In the genomic region with DNA sequence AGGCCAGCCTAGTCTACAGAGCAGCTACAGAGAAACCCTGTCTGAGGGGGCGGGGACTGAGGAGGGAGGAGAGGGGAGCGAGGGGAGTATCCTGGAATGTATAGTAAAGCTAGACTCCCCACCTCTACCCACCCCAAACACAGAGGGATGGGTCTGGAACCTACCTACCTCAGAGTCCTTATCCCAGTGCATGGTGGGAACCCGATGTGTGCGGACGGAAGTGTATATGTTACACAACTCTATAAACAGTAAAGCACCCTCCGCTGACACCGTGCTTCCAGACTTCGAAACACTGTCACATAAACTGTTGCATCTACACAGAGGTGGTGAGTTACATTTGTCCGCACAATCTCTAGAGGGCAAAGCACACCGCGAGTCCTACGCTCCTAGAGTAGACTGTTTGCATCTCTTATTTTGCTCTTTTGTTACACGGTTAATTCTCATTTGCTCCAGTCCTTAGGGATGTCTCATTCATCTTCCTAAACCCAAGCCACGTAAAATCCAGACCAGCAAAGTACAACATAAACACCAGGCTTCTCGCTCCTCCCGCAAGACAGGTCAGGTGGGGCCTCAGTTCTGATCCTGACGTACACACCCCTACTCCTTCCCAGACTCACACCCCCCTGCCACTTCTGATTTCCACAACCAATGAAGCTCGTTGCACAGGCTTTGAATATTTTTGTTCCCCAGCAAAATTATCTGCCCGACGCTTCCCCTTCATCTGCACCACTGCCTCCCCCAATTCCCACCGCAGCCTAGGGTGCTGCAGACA, we compare ENCODE assay signal across 8 mouse cellular contexts. TPM values are rescaled to one million over a fixed set of nuclear protein-coding genes. Genes with fewer than 3 reads are reported as not detected.
A peak's percentile ranks its signal among the peaks of the same experiment; 100 is the strongest.
DNase-seq lines count a peak whose midpoint lies in the region; ATAC-seq and TF ChIP-seq lines count a peak whose summit lies in the region.

No protein-coding gene starts in this region.

- 1% methylated on average over 21 of the region's 21 CpGs for WGBS in cerebellum, adult 2 months

- H3K4me3 ChIP-seq in cerebellum, adult 2 months (replicated peaks; ENCODE audit: insufficient read depth, low read depth, low read length), result peak overlapping the region; percentile 69

- TF ChIP-seq POLR2A in cerebellum, adult 2 months (IDR thresholded peaks at IDR 0.05; ENCODE audit: borderline replicate concordance, insufficient read depth, low read length), result no peak

- peaks cover 5% of the 10 kb centered on the region; the same call in 1 of the 2 replicates for H3K4me1 ChIP-seq in cerebellum, adult 2 months (ENCODE audit: control insufficient read depth, insufficient read depth, low read length)

- ATAC-seq in CD4-positive, CD25-positive, alpha-beta regulatory T cell, adult 4 months, result peak; percentile 56
- ATAC-seq in megakaryocyte-erythroid progenitor cell, adult 5-6 weeks (replicated peaks; ENCODE audit: low FRiP score, low TSS enrichment, poor library complexity, severe bottlenecking), result peak; percentile 68

- H3K27ac ChIP-seq in cerebellum, adult 2 months (ENCODE audit: insufficient read depth, low read length), result peak overlapping the region; percentile 0; the same call in 1 of the 2 replicates

- no peaks in the 10 kb centered on the region for H3K27me3 ChIP-seq in cerebellum, adult 2 months (ENCODE audit: control insufficient read depth, insufficient read depth, low read length)

- peak; percentile 13 for DNase-seq in 3134 (ENCODE audit: extremely low read depth, insufficient read length, low spot score)
- peak; percentile 17 to 30 for DNase-seq in cerebellum, adult 2 months
- peak; percentile 23 for DNase-seq in forelimb bud, embryonic 11.5 days (ENCODE audit: low read depth, low spot score)
- DNase-seq in kidney, postnatal 14 days, result peak; percentile 6
- DNase-seq in testis, postnatal 14 days (ENCODE audit: low spot score), result peak; percentile 24
- no peak for DNase-seq in layer of hippocampus, postnatal 25 days (ENCODE audit: extremely low spot score in 1 of 2, low spot score in 1 of 2)

- TF ChIP-seq CTCF in cerebellum, adult 2 months (IDR thresholded peaks at IDR 0.05; ENCODE audit: borderline replicate concordance, insufficient read depth, low read depth, low read length), result no peak

RNA-seq across cellular contexts. Expression of a gene that starts 0.7 kb away (rescaled TPM):
- 10 to 100 TPM; 46.9 to 47.9 TPM for polyA plus RNA-seq in CD4-positive, CD25-positive, alpha-beta regulatory T cell, adult 4 months (2017; shearing (Covaris generic))
- polyA plus RNA-seq in cerebellum, adult 2 months (2012; rRNA removed), result 17.3 and 18.3 TPM in 2 replicates
- 32.2 and 48.9 TPM in 2 replicates for total RNA-seq in megakaryocyte-erythroid progenitor cell, adult 5-6 weeks (2014; fragmentation: Nextera tagmentation)
- total RNA-seq in megakaryocyte-erythroid progenitor cell, adult 5-6 weeks (2017), result 22.6 and 25.8 TPM in 2 replicates
- total RNA-seq in layer of hippocampus, postnatal 25 days (2021), result 10 to 100 TPM; 19.7 to 20.4 TPM

RNA-seq across cellular contexts. Expression of a gene that starts 28.9 kb away (rescaled TPM):
- polyA plus RNA-seq in CD4-positive, CD25-positive, alpha-beta regulatory T cell, adult 4 months (2017; shearing (Covaris generic)), result 10 to 100 TPM; 29.1 to 33.3 TPM
- polyA plus RNA-seq in cerebellum, adult 2 months (2012; rRNA removed), result 22.6 and 23.5 TPM in 2 replicates
- total RNA-seq in megakaryocyte-erythroid progenitor cell, adult 5-6 weeks (2014; fragmentation: Nextera tagmentation), result 30.4 and 44.8 TPM in 2 replicates
- total RNA-seq in megakaryocyte-erythroid progenitor cell, adult 5-6 weeks (2017), result 57.7 and 77.9 TPM in 2 replicates
- 10 to 100 TPM; 24.7 to 25.3 TPM for total RNA-seq in layer of hippocampus, postnatal 25 days (2021)

RNA-seq across cellular contexts. Expression of a gene that starts 29.0 kb away (rescaled TPM):
- polyA plus RNA-seq in CD4-positive, CD25-positive, alpha-beta regulatory T cell, adult 4 months (2017; shearing (Covaris generic)), result 10 to 100 TPM; 15.5 to 22.3 TPM
- polyA plus RNA-seq in cerebellum, adult 2 months (2012; rRNA removed), result 45.1 and 49.8 TPM in 2 replicates
- 18.3 and 21.0 TPM in 2 replicates for total RNA-seq in megakaryocyte-erythroid progenitor cell, adult 5-6 weeks (2014; fragmentation: Nextera tagmentation)
- 16.3 and 18.4 TPM in 2 replicates for total RNA-seq in megakaryocyte-erythroid progenitor cell, adult 5-6 weeks (2017)
- total RNA-seq in layer of hippocampus, postnatal 25 days (2021), result 10 to 100 TPM; 30.5 to 35.2 TPM

Comparison
In these comparisons a context has a peak if more than half of its experiments do, and no peak if none do; other contexts are left out.
1. DNase-seq: peak in 3134 (single experiment), cerebellum, adult 2 months (2 of 2), forelimb bud, embryonic 11.5 days (single experiment), kidney, postnatal 14 days (single experiment) and testis, postnatal 14 days (single experiment); none in layer of hippocampus, postnatal 25 days (0 of 2).